Mouse (Mus musculus) bone marrow, adult 2 months (tissue): Measurements from ENCODE around the gene Cbx3. TPM values are rescaled to one million over a fixed set of nuclear protein-coding genes. Genes with fewer than 3 reads are reported as not detected.

ENCODE experiments used
- H3K27ac ChIP-seq: fragments of 200-500 bp; 2 replicates; pipeline ENCODE4 v1.5.1; 2012; ENCODE audit warnings: low read depth, mild to moderate bottlenecking, control low read depth, inconsistent platforms, low read length; ENCODE audit not compliant: control insufficient read depth, poor library complexity, insufficient read depth
- H3K4me1 ChIP-seq: fragments of 200-500 bp; 2 replicates; pipeline ENCODE4 v1.6.1; 2011; ENCODE audit warnings: low read length; ENCODE audit not compliant: control insufficient read depth, insufficient read depth
- H3K4me3 ChIP-seq: fragments of 200-500 bp; replicated peaks from 2 replicates; pipeline ENCODE3; 2011; ENCODE audit warnings: mild to moderate bottlenecking, low read depth, low read length, control low read depth; ENCODE audit not compliant: control insufficient read depth
- CTCF ChIP-seq: fragments of 200-500 bp; IDR thresholded peaks from 2 replicates; pipeline ENCODE4 v1.5.1; 2011; ENCODE audit warnings: low read length, control low read depth; ENCODE audit not compliant: control insufficient read depth, insufficient read depth
- POLR2A ChIP-seq: fragments of 200-500 bp; IDR thresholded peaks from 2 replicates; pipeline ENCODE4 v1.6.1; 2011; ENCODE audit warnings: low read depth, mild to moderate bottlenecking, control low read depth, low read length, borderline replicate concordance; ENCODE audit not compliant: control insufficient read depth
- WGBS: fragments of 180-500 bp; shearing (Covaris S2); methylation state at CpG from one replicate; pipeline ENCODE4 v1.1.7; 2018; 5-methylcytosine and 5-hydroxymethylcytosine counted together
- polyA plus RNA-seq: library from polyadenylated mRNA; stranded (reverse); fragments of >200 nt; gene quantifications from 2 replicates; pipeline ENCODE4 v1.2.4, GENCODE M21; 2011; ENCODE audit warnings: low replicate concordance; ENCODE audit not compliant: missing spikeins, insufficient read depth, insufficient read length

Cbx3 gene
- polyA plus RNA-seq, 1 experiment: 96.2 TPM

DNA sequence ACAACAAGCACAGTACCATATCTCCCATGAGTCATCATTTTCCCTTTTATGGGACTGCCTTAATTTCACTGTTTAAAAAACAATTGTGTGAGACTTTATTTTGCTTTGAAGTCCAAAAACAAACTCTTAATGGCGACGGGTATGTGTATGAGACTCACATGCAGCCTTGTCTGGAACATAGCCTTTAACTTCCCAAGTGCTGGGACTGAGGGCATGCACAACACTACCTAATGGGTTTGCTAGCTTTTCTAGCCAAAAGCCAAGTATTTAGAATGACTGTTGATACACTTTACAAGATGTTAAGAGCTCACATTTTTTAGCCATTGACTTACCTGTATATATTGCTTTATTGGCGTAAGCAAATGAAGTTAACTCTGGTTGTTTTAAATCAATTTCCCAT lies 9.8 kb upstream of the Cbx3 start:
- Histone ChIP-seq H3K4me1 (no peaks in the 10 kb centered on the region), H3K27ac (no peak overlapping the region), H3K4me3 (no peak overlapping the region)
- WGBS: 90% methylated on average over 3 of the region's 3 CpGs
- no peak for TF ChIP-seq CTCF
- no peak for TF ChIP-seq POLR2A

DNA sequence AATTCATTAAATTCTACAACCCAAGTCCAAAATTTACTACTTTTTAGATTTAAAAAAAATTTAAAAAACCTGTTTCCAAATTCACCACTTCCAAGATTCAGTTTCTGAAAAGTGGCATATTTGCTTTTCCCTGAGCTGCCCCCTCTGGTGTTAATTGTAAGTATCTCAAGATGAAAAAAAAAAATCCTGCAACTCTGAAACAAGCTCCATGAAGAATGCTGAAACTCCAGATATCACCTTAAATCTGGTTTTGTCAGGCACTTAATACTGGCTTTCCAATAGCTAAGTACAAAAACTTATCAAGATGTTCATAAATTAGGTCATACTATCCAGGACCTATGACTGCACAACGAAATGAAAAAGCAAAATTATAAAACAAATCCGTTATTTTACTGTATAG lies 2.5 kb upstream of the Cbx3 start:
- TF ChIP-seq CTCF: no peak
- TF ChIP-seq POLR2A: no peak
- WGBS: 0% methylated on average over 2 of the region's 2 CpGs
- H3K27ac ChIP-seq: no peak overlapping the region
- H3K4me1 ChIP-seq: no peaks in the 10 kb centered on the region; the same call in 1 of the 2 replicates
- peak overlapping the region; percentile 69 for H3K4me3 ChIP-seq

DNA sequence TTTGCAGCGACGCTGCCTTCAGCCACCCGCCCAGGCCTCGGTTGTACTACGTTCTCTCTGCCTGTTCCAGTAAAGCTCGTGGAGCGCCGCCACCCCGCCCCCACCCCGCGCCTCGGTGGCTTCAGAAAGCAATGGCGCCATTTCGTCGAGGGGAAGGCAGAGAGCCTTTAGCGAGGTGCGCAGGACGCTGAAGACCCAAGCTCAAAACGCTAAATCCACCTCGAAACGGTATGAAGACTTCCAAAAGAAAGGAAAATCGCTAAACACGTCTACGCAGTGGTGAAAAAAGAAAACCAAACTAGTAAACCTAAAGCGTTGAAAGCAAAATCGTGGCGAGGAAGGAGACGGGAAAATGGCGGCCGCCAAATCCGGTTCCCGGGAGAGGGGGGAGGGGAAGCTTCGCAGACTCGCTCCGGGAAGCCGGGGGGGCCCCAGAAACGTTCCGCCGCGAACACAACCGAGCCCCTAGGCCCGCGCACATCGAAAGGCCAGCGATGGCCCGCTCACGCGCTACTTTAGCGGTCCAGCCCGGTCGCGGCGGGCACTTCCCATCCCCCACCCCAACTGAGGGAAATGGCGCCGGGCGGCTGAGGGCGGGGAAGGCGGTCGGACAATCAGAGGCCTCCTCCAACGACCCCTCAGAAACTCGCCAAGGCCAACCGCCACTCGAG lies 1.1 kb upstream of the Cbx3 start:
- Histone ChIP-seq H3K4me1 (no peaks in the 10 kb centered on the region; the same call in 1 of the 2 replicates), H3K27ac (peak overlapping the region; percentile 97), H3K4me3 (peak overlapping the region; percentile 82)
- TF ChIP-seq CTCF (peak; percentile 10; the same call in 1 of the 2 replicates), POLR2A (peak; percentile 53; the same call in 1 of the 2 replicates)
- WGBS: under 1% methylated on average over 63 of the region's 63 CpGs

DNA sequence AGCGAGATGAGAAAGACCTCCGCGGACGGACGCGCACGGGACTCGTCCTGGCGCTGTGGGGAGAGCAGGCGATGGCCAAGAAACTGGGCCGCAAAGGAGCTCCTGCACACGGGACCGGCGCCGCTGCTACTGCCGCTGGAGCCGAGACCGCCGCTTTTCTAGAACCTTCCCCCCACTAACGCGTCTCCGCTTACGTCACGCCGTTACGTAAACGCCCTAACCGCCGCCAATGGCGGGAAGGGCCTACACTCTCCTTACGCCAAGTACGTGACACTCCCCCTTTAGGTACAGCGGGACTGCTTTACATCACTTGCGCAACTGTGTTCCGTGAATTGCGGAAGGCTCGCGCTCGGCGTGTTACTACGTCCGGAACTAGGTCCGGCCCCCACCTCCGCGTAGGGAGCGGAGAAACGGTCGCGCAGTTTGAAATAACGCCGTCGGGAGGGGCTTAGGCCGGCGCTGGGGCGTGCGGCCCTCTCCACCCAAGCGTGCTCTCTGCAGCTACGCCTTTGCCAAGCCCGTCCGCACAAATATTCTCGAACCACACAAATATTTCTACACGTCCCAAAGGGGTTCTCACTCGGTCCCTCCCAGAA lies 347 bp upstream of the Cbx3 start, which contains the start of gene Hnrnpa2b1:
Gene Hnrnpa2b1 (minus strand): TSS at position 180 of the 596 bp plus-strand sequence.
- Histone ChIP-seq H3K4me1 (no peaks in the 10 kb centered on the region; the same call in 1 of the 2 replicates), H3K27ac (peak within 1 kb of the TSS; percentile 98), H3K4me3 (peak within 1 kb of the TSS; percentile 82)
- TF ChIP-seq POLR2A (peak; percentile 99), CTCF (no peak)
- WGBS: under 1% methylated on average over 63 of the region's 63 CpGs

DNA sequence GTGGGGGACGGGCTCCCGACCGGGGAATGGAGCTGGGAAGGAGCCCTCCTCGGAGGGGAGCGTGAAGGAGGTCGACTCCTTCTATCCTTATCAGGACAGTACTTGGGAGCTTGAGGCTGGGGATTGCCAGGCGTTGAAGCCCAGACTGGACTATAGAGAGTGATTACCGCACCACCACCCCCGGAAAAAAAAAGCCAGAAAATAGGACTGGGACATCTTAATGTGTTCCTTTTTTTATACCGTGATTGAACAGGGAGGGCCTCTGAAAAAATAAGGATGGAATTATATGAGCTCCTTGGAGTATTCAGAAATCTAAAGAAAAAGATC lies 982 bp downstream of the Cbx3 start:
- H3K4me1 ChIP-seq: no peaks in the 10 kb centered on the region; the same call in 1 of the 2 replicates
- peak overlapping the region; percentile 82 for H3K4me3 ChIP-seq
- WGBS: 0% methylated on average over 10 of the region's 10 CpGs
- peak overlapping the region; percentile 98 for H3K27ac ChIP-seq
- no peak for TF ChIP-seq CTCF
- TF ChIP-seq POLR2A: no peak

DNA sequence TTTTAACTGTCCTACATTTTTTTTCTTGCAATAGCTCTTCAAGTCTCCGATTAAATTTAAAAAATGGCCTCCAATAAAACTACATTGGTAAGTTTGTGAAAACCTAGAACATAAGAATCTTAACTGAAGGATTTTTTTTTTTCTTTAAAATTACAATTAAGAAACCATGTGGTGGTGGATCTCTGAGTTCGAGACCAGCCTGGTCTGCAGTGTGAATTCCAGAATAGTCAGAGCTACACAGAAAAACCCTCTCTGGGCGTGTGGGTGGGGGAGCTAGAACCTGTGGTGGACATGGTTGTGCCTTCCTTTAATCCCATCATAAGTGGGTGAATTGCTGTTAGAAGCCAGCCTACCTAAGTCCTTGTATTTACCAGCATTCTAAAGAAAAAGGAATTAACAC lies 1.6 kb downstream of the Cbx3 start:
- peak overlapping the region; percentile 32 for H3K4me3 ChIP-seq
- no peak overlapping the region for H3K27ac ChIP-seq
- WGBS: 17% methylated on average over 3 of the region's 3 CpGs
- no peaks in the 10 kb centered on the region; the same call in 1 of the 2 replicates for H3K4me1 ChIP-seq
- no peak for TF ChIP-seq POLR2A
- TF ChIP-seq CTCF: no peak

DNA sequence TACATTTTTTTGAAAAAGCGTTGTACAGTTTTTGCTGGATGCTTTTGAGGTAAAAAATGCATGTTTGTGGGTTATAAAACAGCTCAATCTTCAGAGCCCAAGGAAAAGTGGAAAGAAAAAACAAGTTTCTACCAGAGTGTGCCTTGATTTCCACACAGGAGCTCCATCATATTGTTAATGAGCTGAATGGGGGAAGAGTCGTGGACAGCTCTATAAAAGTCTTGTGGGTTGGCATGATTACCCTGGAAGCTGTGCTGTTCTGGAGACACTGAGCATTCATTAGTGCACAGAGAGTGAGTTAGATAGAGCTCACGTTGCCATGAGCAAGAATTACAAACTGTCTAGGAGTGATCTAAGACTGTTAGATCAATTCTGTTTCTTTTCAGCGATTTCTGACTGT lies 2.1 kb downstream of the Cbx3 start:
- TF ChIP-seq CTCF: no peak
- no peak for TF ChIP-seq POLR2A
- no peak overlapping the region for H3K4me3 ChIP-seq
- no peaks in the 10 kb centered on the region for H3K4me1 ChIP-seq
- H3K27ac ChIP-seq: no peak overlapping the region
- WGBS: 46% methylated on average over 4 of the region's 4 CpGs

DNA sequence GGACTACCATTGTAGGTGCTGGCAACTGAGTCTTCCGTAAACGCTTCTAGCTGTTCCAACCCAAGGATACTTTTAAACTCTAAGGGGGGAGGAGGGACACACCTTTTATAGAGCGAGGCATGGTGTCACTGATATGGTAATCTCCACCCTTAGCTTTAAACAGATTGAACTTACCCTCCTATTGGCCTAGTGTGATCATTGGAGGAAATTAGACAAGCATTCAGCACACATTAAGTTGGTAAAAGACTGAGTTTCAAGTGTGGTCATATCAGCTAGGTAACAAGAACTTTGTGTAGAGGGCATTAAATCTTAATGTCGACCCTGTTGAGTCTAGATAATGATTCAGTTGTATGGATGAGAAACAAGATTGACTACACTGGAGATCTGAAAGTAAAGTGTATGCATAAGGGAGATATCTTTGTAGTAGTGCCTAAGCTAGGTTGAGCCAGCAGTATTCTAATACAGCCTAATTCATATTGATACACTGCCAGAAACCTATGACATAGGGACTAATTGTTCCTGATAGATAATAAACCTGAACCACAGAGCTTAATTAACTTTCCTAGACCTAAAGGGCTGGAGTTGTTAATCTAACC lies 9.1 kb downstream of the Cbx3 start:
- TF ChIP-seq CTCF (no peak), POLR2A (no peak)
- Histone ChIP-seq H3K27ac (no peak overlapping the region), H3K4me3 (no peak overlapping the region), H3K4me1 (no peaks in the 10 kb centered on the region)
- 67% methylated on average over 4 of the region's 4 CpGs for WGBS

DNA sequence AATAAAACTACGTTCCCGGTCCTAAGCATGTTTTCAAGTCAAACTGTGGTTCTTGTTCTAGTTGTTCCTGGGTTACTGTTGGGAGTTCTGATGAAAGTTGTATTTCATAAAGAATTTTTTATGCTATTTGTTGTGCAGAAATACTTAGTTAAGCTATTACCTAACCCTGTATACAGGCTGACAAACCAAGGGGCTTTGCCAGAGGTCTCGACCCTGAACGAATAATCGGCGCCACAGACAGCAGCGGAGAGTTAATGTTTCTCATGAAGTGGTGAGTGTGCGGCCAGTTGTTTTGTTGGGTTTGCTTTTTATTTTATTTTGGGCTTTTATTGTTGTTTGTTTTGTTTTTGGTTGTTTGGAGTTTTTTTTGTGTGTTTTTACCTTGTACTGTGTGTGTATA lies 11.4 kb downstream of the Cbx3 start:
- TF ChIP-seq CTCF: no peak
- TF ChIP-seq POLR2A: no peak
- Histone ChIP-seq H3K4me3 (no peak overlapping the region), H3K27ac (no peak overlapping the region), H3K4me1 (no peaks in the 10 kb centered on the region)
- WGBS: 93% methylated on average over 8 of the region's 8 CpGs
